Mouse (Mus musculus) olfactory bulb, adult 2 months (tissue): ENCODE measurements at regions not wholly inside any gene's neighbourhood (a gene's known extent, or its start where the extent isn't known, plus 50 kb on each side); places are given as distances from the start of the nearest gene placed in this dataset.
"Not testable (repeated sequence)": the region's sequence is repeated elsewhere in the genome, so short reads cannot be mapped to it uniquely, and the experiment has no call there.

Experiments used
- H3K27ac ChIP-seq: fragments of 200-500 bp; 2 replicates; pipeline ENCODE4 v1.5.1; 2012; ENCODE audit warnings: low read depth, low read length; ENCODE audit not compliant: insufficient read depth
- H3K4me1 ChIP-seq: fragments of 200-500 bp; 2 replicates; pipeline ENCODE4 v1.6.1; 2012; ENCODE audit warnings: low read length; ENCODE audit not compliant: control insufficient read depth, insufficient read depth
- H3K4me3 ChIP-seq: fragments of 200-500 bp; 2 replicates; pipeline ENCODE4 v1.5.1; 2012; ENCODE audit warnings: mild to moderate bottlenecking, low read depth, low read length, moderate library complexity; ENCODE audit not compliant: insufficient read depth
- CTCF ChIP-seq: fragments of 200-500 bp; IDR thresholded peaks from 2 replicates; pipeline ENCODE4 v1.5.1; 2012; ENCODE audit warnings: low read depth, mild to moderate bottlenecking, low read length, moderate library complexity; ENCODE audit not compliant: insufficient read depth
- POLR2A ChIP-seq: fragments of 200-500 bp; IDR thresholded peaks from 2 replicates; pipeline ENCODE4 v1.6.1; 2012; ENCODE audit warnings: mild to moderate bottlenecking, low read depth, low read length, moderate library complexity; ENCODE audit not compliant: insufficient read depth
- WGBS: fragments of 180-500 bp; shearing (Covaris S2); methylation state at CpG from one replicate; pipeline ENCODE4 v1.1.7; 2018; 5-methylcytosine and 5-hydroxymethylcytosine counted together

DNA sequence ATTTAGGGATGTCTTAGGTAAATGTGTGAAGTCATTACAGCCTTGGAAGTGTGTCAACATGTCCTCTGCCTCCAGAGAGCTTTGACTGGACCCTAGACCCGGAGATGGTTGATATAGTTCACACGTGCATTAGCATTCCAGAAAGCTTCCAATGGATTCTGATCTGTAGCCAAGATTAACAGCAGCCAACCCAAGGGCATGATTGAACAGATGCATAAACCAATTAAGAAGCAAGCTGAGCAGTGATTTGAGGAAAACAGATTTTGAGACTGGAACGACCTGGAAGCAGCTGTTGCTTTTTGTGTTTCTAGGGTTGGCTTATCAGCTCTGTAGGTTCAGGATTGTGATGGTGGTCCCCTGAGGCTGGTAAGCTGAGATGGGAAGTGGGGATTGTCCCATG lies 109.1 kb upstream of the Ahi1 start:
- H3K4me1 ChIP-seq, result no peaks in the 10 kb centered on the region
- no peak overlapping the region for H3K27ac ChIP-seq
- H3K4me3 ChIP-seq, result no peak overlapping the region
- TF ChIP-seq POLR2A (no peak), CTCF (no peak)
- 40% methylated on average over 3 of the region's 3 CpGs for WGBS

DNA sequence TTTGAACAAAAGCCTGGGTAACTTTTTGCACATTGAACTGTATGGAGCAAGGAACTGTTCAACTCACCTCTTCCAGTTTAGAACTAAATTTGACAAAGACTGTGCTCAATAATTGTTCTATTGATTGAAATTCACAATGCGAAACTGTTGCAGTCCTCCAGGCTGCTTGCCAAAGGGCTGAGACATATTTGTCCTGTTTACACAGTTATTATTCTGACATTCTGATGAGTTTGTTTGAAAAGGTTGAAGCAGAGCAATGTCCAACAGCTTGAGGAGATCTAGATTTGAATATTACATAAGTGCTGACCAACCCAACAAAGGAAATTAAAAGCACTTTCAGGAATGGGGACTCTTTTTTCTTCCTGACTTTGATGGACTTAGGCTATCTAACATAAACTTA lies 110.2 kb upstream of the Ahi1 start:
- TF ChIP-seq POLR2A (no peak), CTCF (no peak)
- Histone ChIP-seq H3K4me1 (no peaks in the 10 kb centered on the region), H3K4me3 (no peak overlapping the region), H3K27ac (no peak overlapping the region)
- WGBS, result 60% methylated on average over 1 of the region's 1 CpGs

- Histone ChIP-seq H3K4me1 (no peaks in the 10 kb centered on the region), H3K4me3 (no peak overlapping the region), H3K27ac (no peak overlapping the region)
- TF ChIP-seq POLR2A (no peak), CTCF (no peak)
- WGBS, result 64% methylated on average over 3 of the region's 3 CpGs
Measured at GRCm38 (mm10) chr10:20841430-20842040, 110.8 kb upstream of the Ahi1 start.

DNA sequence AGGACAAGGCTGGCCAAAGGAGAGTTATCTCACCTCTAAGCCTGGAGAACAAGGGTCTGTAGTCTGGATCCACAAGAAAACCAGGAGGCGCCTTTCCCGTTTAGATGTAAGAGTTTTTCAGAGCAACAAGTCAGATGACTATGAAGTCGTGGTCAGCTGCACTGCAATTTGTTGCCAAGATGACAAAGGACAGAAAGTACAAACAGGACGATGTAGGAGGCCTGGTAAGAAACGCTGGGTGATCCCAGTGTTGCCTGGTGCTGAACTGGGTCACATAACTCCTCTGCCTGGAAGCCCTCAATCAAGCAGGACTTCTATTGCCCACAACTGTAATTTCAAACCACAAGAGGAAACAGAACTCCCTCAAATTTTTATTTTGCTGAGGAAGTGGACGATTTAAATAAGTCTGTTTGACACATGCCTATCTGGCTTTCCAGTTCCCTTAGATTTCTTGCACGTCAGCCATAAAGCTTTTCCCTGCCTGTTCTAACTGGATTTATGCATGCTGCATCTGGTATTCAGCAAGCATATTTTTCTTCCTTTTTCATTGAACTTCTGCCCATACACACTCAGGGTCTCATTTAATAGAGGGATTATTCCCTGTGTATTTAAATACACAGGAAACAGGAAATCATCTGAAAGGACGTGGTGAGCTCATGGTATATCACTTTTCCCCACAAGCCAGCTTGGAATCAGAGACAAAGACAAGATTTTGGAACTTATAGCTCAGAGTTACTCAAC lies 113.5 kb upstream of the Ahi1 start:
- WGBS, result 76% methylated on average over 8 of the region's 8 CpGs
- Histone ChIP-seq H3K4me3 (no peak overlapping the region), H3K27ac (no peak overlapping the region), H3K4me1 (no peaks in the 10 kb centered on the region)
- TF ChIP-seq CTCF, result no peak
- no peak for TF ChIP-seq POLR2A

DNA sequence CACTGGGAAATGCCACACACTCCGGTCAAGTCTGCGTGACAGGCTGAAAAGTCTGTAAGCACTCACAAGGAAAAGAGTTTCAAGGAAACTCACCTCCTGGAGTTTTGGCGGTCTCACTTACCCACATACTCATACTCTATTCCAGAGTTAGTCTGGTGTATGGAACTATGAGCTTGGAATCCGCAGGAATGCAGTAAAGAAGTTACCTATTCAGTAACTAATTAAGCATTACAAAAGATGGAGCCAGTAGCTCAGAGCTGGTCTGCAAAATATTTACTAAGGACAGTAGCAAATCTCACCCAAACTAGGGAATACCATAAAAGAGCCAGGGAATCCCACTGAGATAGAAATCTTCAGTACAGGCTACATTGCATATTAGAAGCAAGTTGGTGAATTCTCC lies 111.9 kb upstream of the Pde7b start:
- H3K4me3 ChIP-seq, H3K27ac ChIP-seq, H3K4me1 ChIP-seq: not testable (repeated sequence)
- 83% methylated on average over 4 of the region's 4 CpGs for WGBS

DNA sequence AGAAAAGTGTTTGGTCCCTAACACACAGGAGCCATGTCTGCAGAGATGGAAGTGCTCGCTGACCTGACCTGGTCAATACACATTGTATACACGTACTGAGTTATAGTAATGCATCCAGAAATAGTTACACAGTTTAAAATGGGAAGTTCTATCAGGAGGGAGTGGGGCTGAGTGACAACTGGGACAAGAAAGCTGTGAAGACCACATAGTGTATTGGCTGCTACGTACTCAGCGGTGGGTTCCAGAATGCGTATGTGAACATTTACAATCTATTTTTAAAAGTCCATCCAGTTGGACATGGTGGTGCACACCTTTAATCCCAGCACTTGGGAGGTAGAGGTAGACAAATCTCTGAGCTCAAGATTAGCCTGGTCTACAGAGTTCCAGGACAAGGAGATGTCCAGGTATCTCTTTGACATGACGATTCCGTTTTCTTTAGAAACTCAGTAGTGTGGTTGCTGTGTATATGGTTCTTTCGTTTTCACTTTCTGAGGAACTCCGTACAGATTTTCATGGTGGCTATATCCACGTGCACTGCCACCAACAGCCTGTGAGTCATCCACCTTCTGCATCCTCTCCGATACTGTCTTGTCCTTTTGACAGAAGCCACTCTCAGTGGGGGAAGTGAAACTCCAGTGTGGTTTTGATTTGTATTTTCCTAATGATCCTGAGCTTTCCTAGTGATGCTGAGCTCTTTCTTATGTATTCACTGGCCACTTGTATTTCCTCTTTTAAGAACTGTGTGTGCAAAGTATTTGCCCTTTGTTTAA lies 110.1 kb upstream of the Pde7b start:
- 92% methylated on average over 11 of the region's 11 CpGs for WGBS
- Histone ChIP-seq H3K4me3 (no peak overlapping the region), H3K27ac (no peak overlapping the region), H3K4me1 (no peaks in the 10 kb centered on the region)
- TF ChIP-seq CTCF (no peak), POLR2A (no peak)

- no peak overlapping the region for H3K4me3 ChIP-seq
- TF ChIP-seq CTCF, result no peak
- no peak for TF ChIP-seq POLR2A
- 92% methylated on average over 1 of the region's 1 CpGs for WGBS
- no peaks in the 10 kb centered on the region for H3K4me1 ChIP-seq
- no peak overlapping the region for H3K27ac ChIP-seq
Measured at GRCm38 (mm10) chr10:20828304-20828703, 103.4 kb upstream of the Pde7b start.

GRCm38 (mm10) chr10:20827473-20827872 lies 102.6 kb upstream of the Pde7b start:
- TF ChIP-seq POLR2A, result no peak
- no peak for TF ChIP-seq CTCF
- H3K4me1 ChIP-seq, result no peaks in the 10 kb centered on the region
- H3K27ac ChIP-seq, result no peak overlapping the region
- no peak overlapping the region for H3K4me3 ChIP-seq

GRCm38 (mm10) chr10:20818548-20818947 lies 93.7 kb upstream of the Pde7b start:
- TF ChIP-seq POLR2A, result no peak
- no peak for TF ChIP-seq CTCF
- no peak overlapping the region for H3K4me3 ChIP-seq
- H3K4me1 ChIP-seq, result no peaks in the 10 kb centered on the region
- 42% methylated on average over 4 of the region's 4 CpGs for WGBS
- no peak overlapping the region for H3K27ac ChIP-seq

GRCm38 (mm10) chr10:20799792-20800191 lies 74.9 kb upstream of the Pde7b start:
- Histone ChIP-seq H3K27ac (no peak overlapping the region), H3K4me3 (no peak overlapping the region), H3K4me1 (no peaks in the 10 kb centered on the region)
- no peak for TF ChIP-seq POLR2A
- TF ChIP-seq CTCF, result no peak
- 46% methylated on average over 7 of the region's 7 CpGs for WGBS
